Mouse (Mus musculus): Measurements from ENCODE around the gene Armc5. TPM values are rescaled to one million over a fixed set of nuclear protein-coding genes. Genes with fewer than 3 reads are reported as not detected.

Armc5 gene
- total RNA-seq, 2 experiments from 2014 or later, result 7.2 to 8.0 TPM

GRCm38 (mm10) chr7:128247443-128247842 lies 10.3 kb downstream of the Armc5 start:
- peak; percentile 79 for TF ChIP-seq CTCF (IDR thresholded peaks at IDR 0.05)
- DNase-seq, result peak; percentile 90
- Histone ChIP-seq H3K27ac (peak overlapping the region; percentile 89), H3K4me3 (peak overlapping the region; percentile 77)
- intact Hi-C loops (cut with DNase I), result loop anchor here (1.0 to 10.0 kb wide), 4 partner anchors 50 to 460 kb away; partner anchors contain the start of gene BC017158

- no peak for DNase-seq
- Histone ChIP-seq H3K27ac (peak overlapping the region; percentile 89), H3K4me3 (peak overlapping the region; percentile 77)
- no peak for TF ChIP-seq CTCF (IDR thresholded peaks at IDR 0.05)
- intact Hi-C loops (cut with DNase I), result loop anchor here (5.0 to 10.0 kb wide), 3 partner anchors 49 to 459 kb away; partner anchors contain the start of gene BC017158
Measured at GRCm38 (mm10) chr7:128248081-128249042, 11.2 kb downstream of the Armc5 start.

GRCm38 (mm10) chr7:128249998-128250397 lies 12.9 kb downstream of the Armc5 start:
- intact Hi-C loops (cut with DNase I), result loop anchor here (5.0 to 10.0 kb wide), 3 partner anchors 47 to 457 kb away; partner anchors contain the start of gene BC017158
- no peak for TF ChIP-seq CTCF (IDR thresholded peaks at IDR 0.05)
- Histone ChIP-seq H3K4me3 (no peak overlapping the region), H3K27ac (no peak overlapping the region)
- no peak for DNase-seq

GRCm38 (mm10) chr7:128251946-128252345 lies 14.8 kb downstream of the Armc5 start:
- H3K27ac ChIP-seq, result no peak overlapping the region
- no peak for DNase-seq
- intact Hi-C loops (cut with DNase I), result no loop called here
- no peak for TF ChIP-seq CTCF (IDR thresholded peaks at IDR 0.05)
- H3K4me3 ChIP-seq, result no peak overlapping the region

DNA sequence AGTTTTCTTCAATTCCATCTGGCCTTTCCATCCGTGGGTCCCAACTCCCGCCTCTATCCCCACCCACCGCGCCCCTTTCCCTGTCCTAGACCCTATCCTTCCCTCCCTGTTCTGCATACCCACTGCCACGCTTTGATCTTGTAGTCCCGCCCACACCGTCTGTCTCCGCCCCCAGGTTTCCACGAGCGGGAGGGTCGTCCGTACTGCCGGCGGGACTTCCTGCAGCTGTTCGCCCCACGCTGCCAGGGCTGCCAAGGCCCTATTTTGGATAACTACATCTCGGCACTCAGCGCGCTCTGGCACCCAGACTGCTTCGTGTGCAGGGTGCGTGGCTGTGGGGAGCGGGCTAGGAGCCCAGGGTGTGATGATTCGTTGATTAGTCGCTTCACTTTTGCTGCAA lies 15.5 kb downstream of the Armc5 start:
- intact Hi-C loops (cut with DNase I), result no loop called here

DNA sequence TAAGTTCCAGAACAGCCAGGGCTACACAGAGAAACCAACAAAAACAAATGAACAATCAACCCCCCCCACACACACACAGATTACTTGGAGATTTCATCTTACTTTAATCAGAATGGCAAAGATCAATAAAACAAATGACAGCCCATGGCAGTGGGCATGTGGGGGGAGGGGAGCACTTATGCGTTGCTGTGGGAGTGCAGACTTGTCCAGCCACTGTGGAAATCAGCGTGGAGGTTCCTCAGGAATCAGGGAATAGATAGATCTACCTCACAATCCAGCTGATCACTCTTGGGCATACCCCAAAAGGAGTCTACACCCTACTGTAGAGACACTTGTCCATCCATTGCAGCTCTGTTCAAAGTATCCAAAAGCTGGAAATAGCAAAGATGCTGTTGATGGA lies 17.8 kb downstream of the Armc5 start:
- intact Hi-C loops (cut with DNase I), result no loop called here
- TF ChIP-seq CTCF (IDR thresholded peaks at IDR 0.05), result no peak
- Histone ChIP-seq H3K4me3 (no peak overlapping the region), H3K27ac (no peak overlapping the region)
- DNase-seq, result no peak

More for the DNA sequence above, 15.5 kb downstream of the Armc5 start:
- Histone ChIP-seq H3K4me3 (peak overlapping the region; percentile 25; the same call in 1 of the 2 replicates), H3K27ac (no peak overlapping the region)
- no peak for TF ChIP-seq CTCF (IDR thresholded peaks at IDR 0.05)
- DNase-seq, result peak; percentile 48

- no peak for TF ChIP-seq CTCF (IDR thresholded peaks at IDR 0.05)
- intact Hi-C loops (cut with DNase I), result no loop called here
- H3K4me3 ChIP-seq, result no peak overlapping the region
- H3K27ac ChIP-seq, result no peak overlapping the region
- no peak for DNase-seq
Measured at GRCm38 (mm10) chr7:128255757-128256156, 18.6 kb downstream of the Armc5 start.

- TF ChIP-seq CTCF (IDR thresholded peaks at IDR 0.05), result no peak
- Histone ChIP-seq H3K27ac (no peak overlapping the region), H3K4me3 (no peak overlapping the region)
- no peak for DNase-seq
- intact Hi-C loops (cut with DNase I), result no loop called here
Measured at GRCm38 (mm10) chr7:128256783-128257334, 19.7 kb downstream of the Armc5 start.

DNA sequence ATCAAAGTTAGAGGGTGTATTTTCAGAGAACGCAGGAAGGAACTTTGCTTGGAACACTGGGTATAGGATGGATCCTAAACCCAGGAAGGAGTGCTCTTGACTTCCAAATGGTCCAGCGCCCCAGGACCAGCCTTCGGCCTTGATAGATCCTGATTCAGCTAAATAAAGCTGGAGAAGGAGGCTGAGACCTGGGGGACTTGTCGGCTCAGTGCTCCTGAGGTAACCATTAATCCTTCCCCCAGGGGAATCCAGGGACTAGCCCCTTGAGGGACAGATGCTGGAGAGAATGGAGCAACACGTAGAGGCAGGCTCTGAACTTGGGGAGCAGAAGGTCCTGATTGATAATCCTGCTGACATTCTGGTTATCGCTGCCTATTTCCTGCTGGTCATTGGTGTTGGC lies 28.3 kb downstream of the Armc5 start, which contains the start of gene Slc5a2:
Gene Slc5a2 (plus strand): TSS at position 247 of the 400 bp plus-strand sequence.
- DNase-seq, result no peak
- H3K4me3 ChIP-seq, result no peak within 1 kb of the TSS
- intact Hi-C loops (cut with DNase I), result no loop called here
- H3K27ac ChIP-seq, result no peak within 1 kb of the TSS
- no peak for TF ChIP-seq CTCF (IDR thresholded peaks at IDR 0.05)

DNA sequence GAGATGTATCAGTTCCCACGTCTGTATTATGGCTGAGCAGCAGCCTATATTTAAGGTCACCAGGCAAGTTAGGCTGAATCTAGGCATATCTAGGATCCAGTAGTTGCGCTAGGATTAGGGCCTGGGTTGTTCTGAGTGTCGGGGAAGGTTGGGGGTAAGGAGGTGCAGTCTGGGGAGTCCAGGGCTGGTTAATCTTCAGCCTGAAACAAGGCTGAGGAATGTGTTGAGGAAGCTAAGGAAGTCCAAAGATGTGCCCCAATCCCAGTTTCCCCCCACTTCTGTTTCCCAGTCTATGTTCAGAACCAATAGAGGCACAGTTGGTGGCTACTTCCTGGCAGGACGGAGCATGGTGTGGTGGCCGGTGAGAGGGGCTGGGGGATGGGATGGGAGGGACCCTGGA lies 28.9 kb downstream of the Armc5 start:
- Histone ChIP-seq H3K4me3 (no peak overlapping the region), H3K27ac (no peak overlapping the region)
- no peak for TF ChIP-seq CTCF (IDR thresholded peaks at IDR 0.05)
- intact Hi-C loops (cut with DNase I), result no loop called here
- DNase-seq, result no peak

GRCm38 (mm10) chr7:128267391-128267790 lies 30.2 kb downstream of the Armc5 start:
- intact Hi-C loops (cut with DNase I), result no loop called here
- DNase-seq, result no peak
- Histone ChIP-seq H3K4me3 (no peak overlapping the region), H3K27ac (no peak overlapping the region)
- no peak for TF ChIP-seq CTCF (IDR thresholded peaks at IDR 0.05)

DNA sequence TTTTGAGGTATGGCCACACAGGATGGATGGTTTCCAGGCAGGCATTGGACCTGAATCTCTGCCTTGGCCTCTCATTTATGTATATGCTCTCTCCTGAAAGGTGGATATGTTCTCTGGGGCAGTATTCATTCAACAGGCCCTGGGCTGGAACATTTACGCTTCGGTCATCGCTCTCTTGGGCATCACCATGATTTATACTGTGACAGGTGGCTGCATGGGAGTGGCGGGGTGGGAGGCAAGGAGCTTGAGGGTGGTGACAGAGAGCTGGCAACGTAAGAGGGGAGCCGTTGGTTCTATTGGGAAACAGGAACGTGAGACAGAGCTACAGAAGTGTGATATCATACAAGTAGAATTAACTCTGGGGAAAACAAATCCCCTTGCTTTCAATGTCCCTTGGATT lies 30.7 kb downstream of the Armc5 start:
- intact Hi-C loops (cut with DNase I), result no loop called here
- DNase-seq, result peak; percentile 62
- Histone ChIP-seq H3K27ac (peak overlapping the region; percentile 31; the same call in 1 of the 2 replicates), H3K4me3 (no peak overlapping the region)
- no peak for TF ChIP-seq CTCF (IDR thresholded peaks at IDR 0.05)

GRCm38 (mm10) chr7:128270431-128270850 lies 33.3 kb downstream of the Armc5 start:
- Histone ChIP-seq H3K27ac (no peak overlapping the region), H3K4me3 (no peak overlapping the region)
- no peak for TF ChIP-seq CTCF (IDR thresholded peaks at IDR 0.05)
- intact Hi-C loops (cut with DNase I), result no loop called here
- DNase-seq, result no peak
